Mouse (Mus musculus): ENCODE measurements around the gene Kpna4. TPM values are rescaled to one million over a fixed set of nuclear protein-coding genes. Genes with fewer than 3 reads are reported as not detected.
A peak's percentile ranks its signal among the peaks of the same experiment; 100 is the strongest.

Gene Kpna4
- polyA plus RNA-seq, 1 experiment from 2014 or later: 43.3 TPM

DNA sequence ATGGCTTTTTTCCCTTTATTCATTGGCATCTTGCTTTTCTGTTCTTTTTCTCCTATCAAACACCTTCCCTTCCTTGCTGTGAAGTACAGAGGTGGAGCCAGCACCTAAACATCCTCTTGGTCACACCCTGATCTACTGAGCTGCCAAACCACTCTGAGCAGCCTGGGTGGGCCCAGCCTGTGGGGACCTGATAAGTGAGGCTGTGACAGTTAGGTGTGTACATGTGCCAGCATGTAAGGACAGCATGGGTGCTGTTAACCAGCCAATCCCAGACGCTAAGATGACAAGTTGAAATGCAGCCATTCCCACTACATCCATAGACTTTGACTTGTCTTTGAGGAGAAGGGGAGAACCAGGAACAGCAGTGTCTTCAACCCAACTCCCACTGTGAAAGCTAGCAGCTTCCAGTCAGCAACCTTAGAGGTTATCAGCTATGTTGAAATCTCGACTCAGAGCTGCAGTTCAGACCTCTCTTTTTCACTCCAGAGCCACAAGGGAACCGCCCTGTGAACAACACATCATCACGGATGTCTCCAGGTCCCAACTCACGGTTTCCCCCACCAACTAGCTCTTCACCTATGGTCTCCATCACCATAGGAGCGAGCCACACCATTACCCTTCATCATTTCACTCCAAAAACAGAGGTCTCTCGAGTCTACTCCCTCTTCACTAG is 72.0 kb downstream of the Kpna4 start:
- no peak overlapping the region for H3K4me3 ChIP-seq (ENCODE audit: low read depth, low read length)
- 65% methylated on average over 7 of the region's 7 CpGs for WGBS
- H3K4me2 ChIP-seq: no peak overlapping the region; the same call in 1 of the 2 replicates
- H3K27me3 ChIP-seq (ENCODE audit: insufficient read depth, low read length): no peaks in the 10 kb centered on the region
- no peak overlapping the region for H3K9ac ChIP-seq
- no peaks in the 10 kb centered on the region for H3K4me1 ChIP-seq (ENCODE audit: insufficient read depth)
- no peaks in the 10 kb centered on the region for H3K36me3 ChIP-seq (ENCODE audit: insufficient read depth)
- H3K9me3 ChIP-seq (ENCODE audit: low read depth, low read length): no peaks in the 10 kb centered on the region
- DNase-seq (no peak), ATAC-seq (ENCODE audit: insufficient read depth) (peak; percentile 86)
- no peak overlapping the region; the same call in 1 of the 2 replicates for H3K27ac ChIP-seq (ENCODE audit: low read depth)
- TF ChIP-seq CTCF (IDR thresholded peaks at IDR 0.05; ENCODE audit: low read depth): no peak

GRCm38 (mm10) chr3:69051894-69052293 is 75.0 kb downstream of the Kpna4 start:
- Histone ChIP-seq H3K4me2 (no peak overlapping the region), H3K9me3 (ENCODE audit: low read depth, low read length) (no peaks in the 10 kb centered on the region), H3K27ac (ENCODE audit: low read depth) (no peak overlapping the region), H3K9ac (no peak overlapping the region), H3K4me3 (ENCODE audit: low read depth, low read length) (no peak overlapping the region), H3K4me1 (ENCODE audit: insufficient read depth) (no peaks in the 10 kb centered on the region), H3K27me3 (ENCODE audit: insufficient read depth, low read length) (no peaks in the 10 kb centered on the region), H3K36me3 (ENCODE audit: insufficient read depth) (no peaks in the 10 kb centered on the region)
- TF ChIP-seq CTCF (IDR thresholded peaks at IDR 0.05; ENCODE audit: low read depth): no peak
- ATAC-seq (ENCODE audit: insufficient read depth) (no peak), DNase-seq (no peak)
- 84% methylated on average over 11 of the region's 11 CpGs for WGBS

DNA sequence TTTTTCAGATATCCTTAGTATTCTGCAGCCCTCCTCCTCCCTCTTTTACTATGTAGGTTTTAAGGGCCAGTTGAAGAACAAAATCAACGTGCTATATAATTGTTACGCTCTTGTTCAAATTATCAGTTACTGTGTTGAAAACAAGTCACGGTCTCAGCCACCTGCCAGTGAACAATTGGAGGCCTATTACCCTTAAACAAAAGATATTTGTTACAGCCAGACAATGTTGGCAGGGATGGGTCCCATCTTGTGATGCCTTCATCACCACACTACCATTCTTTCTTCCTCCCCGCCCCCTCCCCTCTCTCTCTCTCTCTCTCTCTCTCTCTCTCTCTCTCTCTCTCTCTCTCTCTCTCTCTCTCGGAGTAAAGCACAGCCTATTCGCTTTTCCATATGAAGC is 77.9 kb downstream of the Kpna4 start:
- Histone ChIP-seq H3K9me3 (ENCODE audit: low read depth, low read length) (no peaks in the 10 kb centered on the region), H3K36me3 (ENCODE audit: insufficient read depth) (no peaks in the 10 kb centered on the region), H3K9ac (no peak overlapping the region), H3K4me1 (ENCODE audit: insufficient read depth) (0 out of 2 replicates have a peak, but pooled peaks cover 4% of the 10 kb centered on the region), H3K27ac (ENCODE audit: low read depth) (no peak overlapping the region), H3K4me3 (ENCODE audit: low read depth, low read length) (no peak overlapping the region), H3K27me3 (ENCODE audit: insufficient read depth, low read length) (no peaks in the 10 kb centered on the region), H3K4me2 (no peak overlapping the region)
- 74% methylated on average over 6 of the region's 6 CpGs for WGBS
- DNase-seq (no peak), ATAC-seq (ENCODE audit: insufficient read depth) (no peak)
- TF ChIP-seq CTCF (IDR thresholded peaks at IDR 0.05; ENCODE audit: low read depth): no peak

- H3K36me3 ChIP-seq (ENCODE audit: insufficient read depth): peaks cover 6% of the 10 kb centered on the region
- no peak overlapping the region for H3K27ac ChIP-seq (ENCODE audit: low read depth)
- H3K27me3 ChIP-seq (ENCODE audit: insufficient read depth, low read length): no peaks in the 10 kb centered on the region
- H3K9me3 ChIP-seq (ENCODE audit: low read depth, low read length): no peaks in the 10 kb centered on the region
- DNase-seq (no peak), ATAC-seq (ENCODE audit: insufficient read depth) (no peak)
- H3K9ac ChIP-seq: no peak overlapping the region
- H3K4me2 ChIP-seq: no peak overlapping the region
- 72% methylated on average over 4 of the region's 4 CpGs for WGBS
- 0 out of 2 replicates have a peak, but pooled peaks cover 4% of the 10 kb centered on the region for H3K4me1 ChIP-seq (ENCODE audit: insufficient read depth)
- H3K4me3 ChIP-seq (ENCODE audit: low read depth, low read length): no peak overlapping the region
- no peak for TF ChIP-seq CTCF (IDR thresholded peaks at IDR 0.05; ENCODE audit: low read depth)
Measured at GRCm38 (mm10) chr3:69047684-69048083, 79.2 kb downstream of the Kpna4 start.

DNA sequence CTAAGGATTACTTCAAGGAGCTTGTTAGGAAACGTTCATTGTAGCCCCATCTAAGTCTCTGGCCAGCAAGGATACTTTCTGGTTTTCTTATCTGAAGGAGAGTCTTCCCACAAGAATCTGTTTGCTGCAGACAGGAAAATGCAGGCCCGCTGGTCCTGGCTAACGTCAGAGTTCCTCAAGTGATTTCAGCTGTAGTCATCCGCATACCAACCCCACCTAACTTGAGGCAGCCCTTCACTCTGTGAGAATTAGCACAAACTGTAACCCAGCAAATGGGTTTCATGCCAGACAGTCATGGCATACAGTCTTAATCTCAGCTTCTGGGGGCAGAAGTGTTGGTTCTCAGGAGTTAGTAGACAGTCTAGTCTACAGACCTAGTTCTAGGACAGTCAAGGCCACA is 80.4 kb downstream of the Kpna4 start:
- Histone ChIP-seq H3K4me2 (no peak overlapping the region), H3K27me3 (ENCODE audit: insufficient read depth, low read length) (no peaks in the 10 kb centered on the region), H3K9ac (no peak overlapping the region), H3K27ac (ENCODE audit: low read depth) (no peak overlapping the region), H3K4me1 (ENCODE audit: insufficient read depth) (0 out of 2 replicates have a peak, but pooled peaks cover 4% of the 10 kb centered on the region), H3K36me3 (ENCODE audit: insufficient read depth) (peaks cover 12% of the 10 kb centered on the region), H3K9me3 (ENCODE audit: low read depth, low read length) (no peaks in the 10 kb centered on the region), H3K4me3 (ENCODE audit: low read depth, low read length) (no peak overlapping the region)
- DNase-seq (peak; percentile 35), ATAC-seq (ENCODE audit: insufficient read depth) (no peak)
- no peak for TF ChIP-seq CTCF (IDR thresholded peaks at IDR 0.05; ENCODE audit: low read depth)
- 54% methylated on average over 4 of the region's 4 CpGs for WGBS

- Histone ChIP-seq H3K4me3 (ENCODE audit: low read depth, low read length) (peak overlapping the region; percentile 88), H3K4me2 (peak overlapping the region; percentile 65), H3K9me3 (ENCODE audit: low read depth, low read length) (no peaks in the 10 kb centered on the region), H3K4me1 (ENCODE audit: insufficient read depth) (0 out of 2 replicates have a peak, but pooled peaks cover 4% of the 10 kb centered on the region), H3K9ac (peak overlapping the region; percentile 97), H3K36me3 (ENCODE audit: insufficient read depth) (peaks cover 20% of the 10 kb centered on the region), H3K27ac (ENCODE audit: low read depth) (peak overlapping the region; percentile 95), H3K27me3 (ENCODE audit: insufficient read depth, low read length) (no peaks in the 10 kb centered on the region)
- ATAC-seq (ENCODE audit: insufficient read depth): no peak
- peak; percentile 47 for DNase-seq
- 22% methylated on average over 13 of the region's 13 CpGs for WGBS
- no peak for TF ChIP-seq CTCF (IDR thresholded peaks at IDR 0.05; ENCODE audit: low read depth)
Measured at GRCm38 (mm10) chr3:69045750-69046149, 81.2 kb downstream of the Kpna4 start.

GRCm38 (mm10) chr3:69045400-69045703 is 81.6 kb downstream of the Kpna4 start:
- TF ChIP-seq CTCF (IDR thresholded peaks at IDR 0.05; ENCODE audit: low read depth): no peak
- Histone ChIP-seq H3K4me1 (ENCODE audit: insufficient read depth) (0 out of 2 replicates have a peak, but pooled peaks cover 4% of the 10 kb centered on the region), H3K4me3 (ENCODE audit: low read depth, low read length) (peak overlapping the region; percentile 88), H3K9ac (peak overlapping the region; percentile 97), H3K27me3 (ENCODE audit: insufficient read depth, low read length) (no peaks in the 10 kb centered on the region), H3K9me3 (ENCODE audit: low read depth, low read length) (no peaks in the 10 kb centered on the region), H3K27ac (ENCODE audit: low read depth) (peak overlapping the region; percentile 95), H3K4me2 (peak overlapping the region; percentile 65), H3K36me3 (ENCODE audit: insufficient read depth) (peaks cover 24% of the 10 kb centered on the region)
- DNase-seq (peak; percentile 69), ATAC-seq (ENCODE audit: insufficient read depth) (no peak; the same call in 1 of the 2 replicates)
- 4% methylated on average over 9 of the region's 9 CpGs for WGBS
